Mouse (Mus musculus) midbrain, embryonic 12.5 days (tissue): ENCODE measurements around the gene Rap1gap. TPM values are rescaled to one million over a fixed set of nuclear protein-coding genes. Genes with fewer than 3 reads are reported as not detected.

ENCODE experiments used
- ATAC-seq: fragments of 200-750 bp; cut with Nextera tagmentation; 2 replicates; pipeline ENCODE4 v1.8.0; 2017; ENCODE audit warnings: low read depth, moderate TSS enrichment, moderate library complexity; ENCODE audit not compliant: low FRiP score
- H3K27ac ChIP-seq: fragments of 300-500 bp; sonication (generic); replicated peaks from 2 replicates; pipeline ENCODE4 v1.5.1; 2016; ENCODE audit warnings: mild to moderate bottlenecking
- H3K27me3 ChIP-seq: fragments of 300-500 bp; sonication (generic); 2 replicates; pipeline ENCODE4 v1.6.1; 2016; ENCODE audit warnings: mild to moderate bottlenecking
- H3K36me3 ChIP-seq: fragments of 300-500 bp; sonication (generic); 2 replicates; pipeline ENCODE4 v1.6.1; 2016
- H3K4me1 ChIP-seq: fragments of 300-500 bp; sonication (generic); 2 replicates; pipeline ENCODE4 v1.6.1; 2016
- H3K4me2 ChIP-seq: fragments of 300-500 bp; sonication (generic); replicated peaks from 2 replicates; pipeline ENCODE4 v1.6.1; 2016; ENCODE audit warnings: mild to moderate bottlenecking, moderate library complexity
- H3K4me3 ChIP-seq: fragments of 300-500 bp; sonication (generic); 2 replicates; pipeline ENCODE4 v1.5.1; 2016; ENCODE audit warnings: mild to moderate bottlenecking
- H3K9ac ChIP-seq: fragments of 300-500 bp; sonication (generic); replicated peaks from 2 replicates; pipeline ENCODE4 v1.6.1; 2016; ENCODE audit warnings: mild to moderate bottlenecking, moderate library complexity
- H3K9me3 ChIP-seq: fragments of 300-500 bp; sonication (generic); 2 replicates; pipeline ENCODE4 v1.6.1; 2016; ENCODE audit warnings: mild to moderate bottlenecking
- whole genome bisulfite sequencing: fragments of 180-500 bp; shearing (Covaris S2); methylation state at CpG from one replicate; pipeline ENCODE4 v1.1.7; 2016; 5-methylcytosine and 5-hydroxymethylcytosine counted together
- polyA plus RNA-seq: library from polyadenylated mRNA; unstranded; fragments of >200 nt; fragmentation: Nextera tagmentation; extraction: Ambion mirVana; gene quantifications from 2 replicates; pipeline ENCODE4 v1.2.1, GENCODE M21; 2016

The Rap1gap gene
- polyA plus RNA-seq, 1 experiment from 2014 or later = 11.6 TPM

DNA sequence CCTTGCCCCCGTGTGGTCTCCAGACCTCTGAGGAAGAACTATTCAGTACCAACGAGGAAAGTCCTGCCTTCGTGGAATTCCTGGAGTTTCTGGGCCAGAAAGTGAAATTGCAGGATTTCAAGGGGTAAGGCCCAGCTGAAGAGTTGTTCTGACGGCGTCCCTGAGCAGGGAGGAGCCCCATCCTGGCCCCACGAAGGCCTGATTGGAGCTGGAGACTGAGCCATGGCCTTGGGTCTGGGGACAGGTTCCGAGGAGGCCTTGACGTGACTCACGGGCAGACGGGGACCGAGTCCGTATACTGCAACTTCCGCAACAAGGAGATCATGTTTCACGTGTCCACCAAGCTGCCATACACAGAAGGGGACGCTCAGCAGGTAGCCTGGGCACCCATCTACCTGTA, 53.1 kb downstream of the Rap1gap start:
- WGBS = 79% methylated on average over 15 of the region's 15 CpGs
- peaks cover 31% of the 10 kb centered on the region for H3K27me3 ChIP-seq
- no peak for ATAC-seq

DNA sequence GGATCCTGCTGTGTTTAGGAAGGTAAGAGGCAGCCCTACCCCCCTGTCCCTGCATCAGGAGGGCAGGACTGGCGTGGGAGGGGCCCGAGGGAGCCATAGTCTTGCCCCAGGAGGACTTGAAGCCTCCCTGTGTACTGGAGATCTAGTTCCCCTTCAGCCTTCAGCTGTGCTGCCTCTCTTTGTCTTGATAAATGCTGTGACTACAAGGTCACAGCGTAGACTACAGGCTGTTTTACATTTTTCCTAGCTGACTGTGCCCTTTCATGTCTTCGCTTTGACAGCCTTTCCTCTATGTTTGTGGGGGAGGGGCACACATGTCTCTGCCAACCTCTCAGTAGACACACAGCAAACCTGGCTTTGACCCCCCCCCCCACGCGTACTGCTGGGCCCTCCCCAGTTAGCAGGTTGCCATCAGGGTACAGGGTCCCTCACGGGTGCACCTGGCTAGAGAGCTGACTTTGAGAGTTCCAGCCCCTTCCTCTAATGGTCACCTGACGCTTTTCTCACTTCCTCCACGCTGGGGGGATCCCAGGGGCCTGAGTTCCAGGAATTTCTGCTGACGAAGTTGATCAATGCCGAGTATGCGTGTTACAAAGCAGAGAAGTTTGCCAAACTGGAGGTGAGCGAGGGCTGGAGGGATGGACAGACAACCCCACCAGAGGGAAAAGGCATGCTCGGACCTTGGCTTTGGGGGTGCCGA, 55.0 kb downstream of the Rap1gap start:
- H3K9me3 ChIP-seq = no peaks in the 10 kb centered on the region
- WGBS = 33% methylated on average over 15 of the region's 15 CpGs
- H3K27ac ChIP-seq = peak overlapping the region; percentile 76
- peaks cover 36% of the 10 kb centered on the region for H3K4me1 ChIP-seq
- no peaks in the 10 kb centered on the region for H3K36me3 ChIP-seq
- H3K4me2 ChIP-seq = peak overlapping the region; percentile 21
- H3K27me3 ChIP-seq = peaks cover 49% of the 10 kb centered on the region
- ATAC-seq = peak; percentile 59
- peak overlapping the region; percentile 53; the same call in 1 of the 2 replicates for H3K9ac ChIP-seq
- H3K4me3 ChIP-seq = no peak overlapping the region

More for the DNA sequence above, 53.1 kb downstream of the Rap1gap start:
- H3K36me3 ChIP-seq = no peaks in the 10 kb centered on the region
- H3K27ac ChIP-seq = no peak overlapping the region
- no peak overlapping the region for H3K4me3 ChIP-seq
- H3K4me2 ChIP-seq = no peak overlapping the region
- H3K9me3 ChIP-seq = no peaks in the 10 kb centered on the region
- H3K9ac ChIP-seq = no peak overlapping the region
- peaks cover 22% of the 10 kb centered on the region for H3K4me1 ChIP-seq

DNA sequence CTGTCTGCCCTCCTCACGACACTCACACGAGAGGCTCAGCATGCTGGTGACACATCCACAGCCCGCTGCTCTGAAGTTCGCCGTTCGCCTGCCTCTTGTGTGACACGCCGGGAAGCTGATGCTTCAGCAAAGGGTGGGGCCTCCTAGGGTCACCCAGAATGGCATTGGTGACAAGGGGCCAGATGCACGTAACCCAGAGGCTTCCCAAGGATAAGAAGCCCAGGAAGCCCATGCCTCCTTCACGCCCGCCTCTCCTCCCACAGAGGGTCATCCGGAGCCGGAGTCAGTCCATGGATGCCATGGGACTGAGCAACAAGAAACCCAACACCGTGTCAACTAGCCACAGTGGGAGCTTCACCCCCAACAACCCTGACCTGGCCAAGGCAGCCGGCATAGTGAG, 57.0 kb downstream of the Rap1gap start:
- Histone ChIP-seq H3K4me1 (peaks cover 36% of the 10 kb centered on the region), H3K27me3 (peaks cover 60% of the 10 kb centered on the region), H3K9ac (no peak overlapping the region), H3K9me3 (no peaks in the 10 kb centered on the region), H3K27ac (no peak overlapping the region), H3K36me3 (no peaks in the 10 kb centered on the region), H3K4me2 (no peak overlapping the region), H3K4me3 (no peak overlapping the region)
- no peak for ATAC-seq
- 90% methylated on average over 15 of the region's 15 CpGs for WGBS

DNA sequence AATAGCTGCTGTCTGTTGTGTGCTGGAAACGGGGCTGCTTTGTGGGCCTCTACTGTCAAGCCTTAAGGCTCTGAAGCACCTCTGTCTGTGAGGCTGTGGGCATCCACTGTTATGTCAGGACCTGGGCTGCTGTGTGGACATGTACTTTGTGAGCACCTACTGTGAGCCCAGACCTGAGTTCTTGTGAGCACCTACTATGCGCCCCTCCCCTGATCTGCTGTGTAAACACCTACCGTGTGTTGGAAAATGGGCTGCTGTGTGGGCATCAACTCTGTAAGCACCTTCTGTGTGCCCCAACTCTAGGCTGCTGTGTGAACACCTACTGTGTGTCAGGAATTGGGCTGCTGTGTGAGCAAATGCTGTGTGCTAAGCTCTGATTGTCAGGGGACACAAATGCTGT, 57.7 kb downstream of the Rap1gap start:
- Histone ChIP-seq H3K4me3 (no peak overlapping the region), H3K4me1 (peaks cover 40% of the 10 kb centered on the region), H3K27ac (no peak overlapping the region), H3K9ac (no peak overlapping the region), H3K4me2 (no peak overlapping the region), H3K9me3 (no peaks in the 10 kb centered on the region), H3K27me3 (peaks cover 57% of the 10 kb centered on the region), H3K36me3 (no peaks in the 10 kb centered on the region)
- ATAC-seq = no peak
- 87% methylated on average over 3 of the region's 3 CpGs for WGBS

DNA sequence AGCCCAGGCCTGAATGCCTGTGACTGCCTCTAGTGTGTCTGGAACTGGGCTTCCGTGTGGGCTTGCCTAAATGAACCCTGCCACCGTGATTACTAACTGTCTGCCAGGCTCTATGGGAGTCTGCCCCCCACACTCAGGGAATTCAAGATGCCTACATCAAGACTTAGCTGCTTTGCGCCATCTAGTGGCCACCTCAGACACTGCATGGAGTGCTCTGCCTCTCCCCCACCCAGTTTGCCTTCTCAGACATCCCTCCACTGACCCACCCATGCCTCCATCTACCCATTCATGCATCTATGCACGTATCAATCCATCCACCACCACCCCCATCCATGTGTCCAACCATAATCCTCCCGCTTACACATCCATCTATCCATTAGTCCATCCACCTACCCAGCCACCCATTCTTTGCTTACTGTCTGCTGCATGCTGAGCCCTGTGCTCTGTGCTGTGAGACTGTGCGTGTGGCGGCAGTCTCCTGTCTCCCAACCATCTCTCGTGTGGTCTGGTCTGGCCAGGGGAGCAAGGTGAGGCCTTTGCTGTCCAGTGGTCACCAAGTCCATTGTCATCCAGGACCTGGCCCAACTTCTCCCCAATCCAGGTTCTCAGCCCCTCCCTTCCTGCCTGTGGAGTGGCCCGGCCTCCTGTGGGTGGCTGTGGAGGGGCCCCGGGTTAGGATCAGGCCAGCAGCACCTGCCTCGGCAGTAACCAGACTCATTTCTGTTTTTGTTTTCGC, 58.3 kb downstream of the Rap1gap start:
- H3K4me1 ChIP-seq = peaks cover 47% of the 10 kb centered on the region
- H3K4me2 ChIP-seq = no peak overlapping the region
- H3K27ac ChIP-seq = no peak overlapping the region
- 28% methylated on average over 12 of the region's 12 CpGs for WGBS
- no peaks in the 10 kb centered on the region for H3K36me3 ChIP-seq
- ATAC-seq = no peak
- peak overlapping the region; percentile 6; the same call in 1 of the 2 replicates for H3K9ac ChIP-seq
- H3K27me3 ChIP-seq = peaks cover 53% of the 10 kb centered on the region
- H3K4me3 ChIP-seq = no peak overlapping the region
- no peaks in the 10 kb centered on the region for H3K9me3 ChIP-seq

DNA sequence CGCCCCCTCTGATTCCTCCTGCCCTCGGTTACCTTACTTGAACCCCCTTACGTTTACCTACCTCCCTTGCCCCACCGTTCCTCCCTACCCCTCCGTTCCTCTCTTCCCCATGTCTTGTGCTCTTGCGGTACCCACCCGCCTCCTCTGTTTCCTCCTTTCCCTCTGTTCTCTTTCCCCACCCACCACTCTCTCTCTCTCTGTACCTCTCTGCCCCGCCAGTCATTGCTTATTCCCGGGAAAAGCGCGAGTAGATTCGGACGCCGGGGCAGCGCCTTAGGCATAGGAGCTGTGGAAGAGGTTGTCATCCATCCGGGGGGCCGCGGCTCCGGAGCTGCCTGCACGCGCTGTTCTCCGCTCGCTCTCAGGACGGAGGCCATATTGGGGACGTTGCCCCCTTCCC, 59.0 kb downstream of the Rap1gap start:
- H3K27me3 ChIP-seq = peaks cover 53% of the 10 kb centered on the region
- H3K36me3 ChIP-seq = no peaks in the 10 kb centered on the region
- H3K4me2 ChIP-seq = peak overlapping the region; percentile 35
- WGBS = 40% methylated on average over 25 of the region's 25 CpGs
- 0 out of 2 replicates have a peak overlapping the region, but pooled peaks have one; percentile 8 for H3K9ac ChIP-seq
- peaks cover 51% of the 10 kb centered on the region for H3K4me1 ChIP-seq
- H3K4me3 ChIP-seq = peak overlapping the region; percentile 18
- no peak for ATAC-seq
- no peak overlapping the region for H3K27ac ChIP-seq
- no peaks in the 10 kb centered on the region for H3K9me3 ChIP-seq

DNA sequence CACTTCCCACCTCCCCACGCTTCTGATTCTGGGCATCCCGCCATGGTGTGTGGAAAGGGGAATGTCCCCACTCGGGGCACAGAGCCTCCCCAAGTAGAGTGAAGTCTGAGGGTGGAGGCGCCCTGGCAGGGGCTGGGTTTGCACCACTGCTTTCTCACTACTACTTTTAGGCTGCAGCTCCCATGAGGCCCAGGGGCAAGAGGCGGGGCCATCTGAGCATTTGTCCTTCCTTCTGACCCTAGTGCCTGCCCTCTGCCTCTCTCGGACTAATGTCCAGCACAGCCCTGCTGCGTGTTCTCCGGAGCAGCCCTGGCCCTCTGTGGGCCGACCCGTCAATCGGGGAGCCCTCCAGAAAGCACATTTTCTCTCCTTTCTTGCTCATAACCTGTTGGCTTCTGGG, 59.7 kb downstream of the Rap1gap start:
- Histone ChIP-seq H3K4me2 (no peak overlapping the region; the same call in 1 of the 2 replicates), H3K27ac (no peak overlapping the region), H3K36me3 (no peaks in the 10 kb centered on the region), H3K4me1 (peaks cover 51% of the 10 kb centered on the region), H3K27me3 (peaks cover 58% of the 10 kb centered on the region), H3K9me3 (no peaks in the 10 kb centered on the region), H3K9ac (peak overlapping the region; percentile 8; the same call in 1 of the 2 replicates), H3K4me3 (no peak overlapping the region; the same call in 1 of the 2 replicates)
- ATAC-seq = no peak
- 53% methylated on average over 11 of the region's 11 CpGs for WGBS

DNA sequence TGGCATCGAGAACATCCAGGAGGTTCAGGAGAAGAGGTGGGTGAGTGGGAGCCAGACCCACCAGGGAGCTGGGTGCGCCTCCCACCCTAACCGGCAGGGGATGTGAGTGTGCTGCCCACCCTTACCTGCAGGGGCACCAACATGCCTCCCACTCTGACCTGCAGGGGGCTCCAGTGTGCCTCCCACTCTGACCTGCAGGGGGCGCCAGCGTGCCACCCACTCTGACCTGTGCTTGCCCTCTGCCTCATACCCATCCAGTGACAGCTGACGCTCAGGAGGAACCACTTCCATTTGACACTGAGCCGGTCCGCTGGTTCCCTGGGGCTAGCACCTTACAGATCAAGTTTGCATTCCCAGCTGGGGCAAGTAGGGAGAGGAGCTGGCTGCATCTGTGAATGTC, 60.2 kb downstream of the Rap1gap start:
- Histone ChIP-seq H3K27me3 (peaks cover 64% of the 10 kb centered on the region), H3K4me1 (peaks cover 50% of the 10 kb centered on the region), H3K9ac (no peak overlapping the region), H3K27ac (no peak overlapping the region), H3K9me3 (no peaks in the 10 kb centered on the region), H3K4me3 (no peak overlapping the region), H3K36me3 (no peaks in the 10 kb centered on the region), H3K4me2 (no peak overlapping the region)
- no peak for ATAC-seq
- WGBS = 54% methylated on average over 8 of the region's 8 CpGs

DNA sequence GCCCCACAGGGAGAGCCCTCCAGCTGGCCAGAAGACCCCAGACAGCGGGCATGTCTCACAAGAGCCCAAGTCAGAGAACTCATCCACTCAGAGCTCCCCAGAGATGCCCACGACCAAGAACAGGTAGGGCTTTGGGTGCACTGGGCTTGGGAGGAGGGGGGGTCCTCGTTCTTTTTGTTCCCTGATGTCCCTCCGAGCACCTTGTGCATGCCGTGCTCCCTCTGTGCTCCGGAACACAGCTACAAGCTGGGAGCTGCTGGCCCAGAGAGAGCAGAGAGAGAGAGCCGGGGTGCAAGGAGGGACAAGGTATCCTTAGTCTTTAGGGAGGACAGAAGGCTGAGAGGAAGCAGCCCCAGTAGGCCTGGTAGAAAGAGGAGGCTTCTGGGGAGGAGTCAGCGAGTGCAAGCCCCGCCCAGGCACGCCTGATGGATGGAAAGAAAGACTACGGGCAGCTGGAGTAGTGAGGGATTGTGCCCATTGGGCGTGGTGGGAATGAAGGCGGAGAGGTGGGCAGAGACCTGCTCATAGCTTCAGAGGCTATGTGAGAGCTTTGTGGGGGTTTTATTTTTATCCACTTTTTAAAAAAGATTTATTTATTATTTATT, 61.1 kb downstream of the Rap1gap start:
- 78% methylated on average over 13 of the region's 13 CpGs for WGBS
- H3K4me3 ChIP-seq = no peak overlapping the region
- ATAC-seq = no peak
- no peak overlapping the region for H3K4me2 ChIP-seq
- H3K27ac ChIP-seq = no peak overlapping the region
- H3K36me3 ChIP-seq = no peaks in the 10 kb centered on the region
- peaks cover 48% of the 10 kb centered on the region for H3K4me1 ChIP-seq
- peaks cover 61% of the 10 kb centered on the region for H3K27me3 ChIP-seq
- no peak overlapping the region for H3K9ac ChIP-seq
- H3K9me3 ChIP-seq = no peaks in the 10 kb centered on the region

DNA sequence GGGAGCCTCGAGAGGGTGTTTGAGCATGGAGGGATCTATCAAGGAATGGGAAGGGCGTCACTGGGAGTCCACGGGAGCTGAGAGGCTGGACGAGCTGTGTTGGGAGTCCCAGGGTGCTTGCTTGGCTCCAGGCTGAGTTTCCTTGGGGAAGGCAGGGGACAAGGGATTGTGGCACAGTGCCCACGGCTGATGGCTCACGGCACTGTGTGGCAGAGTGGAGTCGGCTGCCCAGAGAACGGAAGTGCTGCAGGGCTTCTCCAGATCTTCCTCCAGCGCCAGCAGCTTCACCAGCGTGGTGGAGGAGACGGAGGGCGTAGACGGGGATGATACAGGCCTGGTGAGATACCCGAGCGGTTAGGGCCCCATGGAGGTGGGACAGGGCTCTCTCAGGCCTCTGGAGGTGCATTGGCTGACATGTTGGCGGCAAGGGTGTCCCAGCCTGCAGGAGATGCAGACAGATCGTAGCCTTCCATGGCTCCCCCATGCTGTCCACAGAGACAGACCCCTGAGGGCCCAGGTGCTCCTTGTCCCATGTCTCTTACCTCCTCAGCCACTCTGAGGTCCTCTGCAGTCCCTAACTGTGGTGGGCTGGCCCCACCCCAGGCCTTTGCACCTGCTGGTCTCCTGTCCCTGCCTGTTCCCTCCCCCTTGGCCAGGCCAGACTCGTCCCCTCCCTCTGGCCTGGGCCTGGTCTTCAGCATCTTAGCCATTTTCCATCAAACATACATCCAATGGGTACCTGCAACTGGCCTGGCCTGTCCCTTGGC, 62.4 kb downstream of the Rap1gap start:
- Histone ChIP-seq H3K36me3 (no peaks in the 10 kb centered on the region), H3K4me2 (peak overlapping the region; percentile 66), H3K4me1 (peaks cover 48% of the 10 kb centered on the region), H3K27me3 (peaks cover 60% of the 10 kb centered on the region), H3K9ac (0 out of 2 replicates have a peak overlapping the region, but pooled peaks have one; percentile 21), H3K9me3 (no peaks in the 10 kb centered on the region), H3K27ac (peak overlapping the region; percentile 54), H3K4me3 (no peak overlapping the region)
- ATAC-seq = no peak
- 81% methylated on average over 18 of the region's 18 CpGs for WGBS

DNA sequence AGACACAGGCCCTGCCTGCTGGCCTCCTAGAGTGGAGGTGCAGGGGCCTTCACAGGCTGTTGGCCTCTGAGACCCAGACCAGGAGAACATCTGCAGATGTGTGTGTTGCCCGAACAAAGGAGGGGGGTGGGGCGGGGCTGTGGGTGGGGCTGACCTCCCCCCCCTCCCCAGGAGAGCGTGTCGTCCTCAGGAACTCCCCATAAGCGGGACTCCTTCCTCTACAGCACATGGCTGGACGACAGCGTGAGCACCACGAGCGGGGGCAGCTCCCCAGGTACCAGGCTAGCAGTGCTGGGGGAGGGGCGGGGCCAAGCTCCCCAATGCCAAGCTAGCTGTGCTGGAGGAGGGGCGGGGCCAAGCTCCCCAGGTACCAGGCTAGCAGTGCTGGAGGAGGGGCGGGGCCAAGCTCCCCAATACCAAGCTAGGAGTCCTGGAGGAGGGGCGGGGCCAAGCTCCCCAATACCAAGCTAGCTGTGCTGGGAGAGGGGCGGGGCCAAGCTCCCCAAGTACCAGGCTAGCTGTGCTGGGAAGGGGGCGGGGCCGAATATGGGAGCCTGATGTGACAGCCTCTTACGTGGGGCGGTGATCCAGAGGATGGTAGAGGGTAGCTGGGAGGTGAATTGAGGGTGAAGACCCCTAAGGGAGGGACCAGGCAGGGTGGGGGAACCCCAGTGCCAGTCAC, 63.1 kb downstream of the Rap1gap start:
- H3K27ac ChIP-seq = peak overlapping the region; percentile 54
- 1% methylated on average over 15 of the region's 18 CpGs for WGBS
- H3K9ac ChIP-seq = 0 out of 2 replicates have a peak overlapping the region, but pooled peaks have one; percentile 21
- peak overlapping the region; percentile 66 for H3K4me2 ChIP-seq
- H3K27me3 ChIP-seq = peaks cover 65% of the 10 kb centered on the region
- no peaks in the 10 kb centered on the region for H3K36me3 ChIP-seq
- H3K4me3 ChIP-seq = no peak overlapping the region
- peak; percentile 39; the same call in 1 of the 2 replicates for ATAC-seq
- H3K9me3 ChIP-seq = no peaks in the 10 kb centered on the region
- H3K4me1 ChIP-seq = peaks cover 46% of the 10 kb centered on the region
